Mouse (Mus musculus) gastrocnemius, adult 18-20 months (tissue): ENCODE results near the gene Tra2a. TPM values are rescaled to one million over a fixed set of nuclear protein-coding genes. Genes with fewer than 3 reads are reported as not detected.
"Not testable (repeated sequence)": the region's sequence is repeated elsewhere in the genome, so short reads cannot be mapped to it uniquely, and the experiment has no call there.

Source experiments
- DNase-seq: peaks from one replicate; pipeline ENCODE4 v3.0.0; 2021; ENCODE audit warnings: low spot score
- long read RNA-seq, 2 experiments: library from polyadenylated mRNA; stranded (forward); transcript quantifications; one replicate each; pipeline ENCODE4 v2.0.0; 2021
- total RNA-seq, 2 experiments: library from RNA; stranded (reverse); gene quantifications; 2 replicates each; pipeline ENCODE4 v1.2.3; 2021

The Tra2a gene
- 10 to 100 TPM; 14.7 to 20.2 TPM for total RNA-seq
- long read RNA-seq, experiment 1, result 0 reads
- long read RNA-seq, experiment 2, partial matches to known transcripts, result 1 of 1 reads
- long read RNA-seq, experiment 2, other reads (novel, unspliced or antisense), result 0 of 1 reads

DNA sequence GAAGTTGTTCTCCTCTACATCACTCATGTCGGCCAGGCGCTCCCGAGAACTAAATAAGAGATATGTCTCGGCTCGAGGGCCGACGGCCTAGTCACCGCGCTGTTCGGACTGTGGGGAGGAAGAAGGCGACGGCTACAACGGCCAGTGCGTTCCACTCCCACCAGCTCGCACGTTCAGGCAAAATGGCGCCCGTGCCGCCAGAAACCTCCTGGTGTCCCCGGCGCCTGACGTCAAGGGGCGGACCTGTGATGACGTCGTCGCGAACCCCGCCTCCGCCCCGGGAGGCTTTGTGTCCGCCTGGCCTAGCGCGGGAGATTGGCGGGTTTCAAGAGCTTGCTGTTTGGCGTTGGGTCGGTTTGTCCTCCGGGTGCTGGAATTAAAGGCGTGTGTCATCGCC is at the start of gene Tra2a:
TSS of gene Tra2a (minus strand) at position 187 of the 397 bp plus-strand sequence.
- DNase-seq, result peak; percentile 96

DNA sequence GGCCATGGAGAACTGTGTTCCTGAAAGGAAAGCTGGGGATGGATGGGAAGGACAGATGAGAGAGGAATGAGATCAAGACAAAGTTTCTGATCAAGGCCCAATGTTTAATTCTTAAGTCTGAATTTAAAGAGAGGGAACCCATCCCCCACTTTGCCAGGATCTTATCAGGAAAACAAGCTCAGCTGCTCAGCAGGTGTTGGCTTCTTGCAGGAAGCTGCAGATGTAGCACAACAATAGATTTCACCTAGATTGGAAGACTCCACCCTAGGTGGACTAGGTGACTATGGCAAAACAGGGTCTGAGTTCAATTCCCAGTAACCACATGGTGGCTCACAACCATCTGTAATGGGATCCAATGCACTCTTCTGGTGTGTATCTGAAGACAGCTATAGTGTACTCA is 34.5 kb upstream of the Tra2a start:
- no peak for DNase-seq

DNA sequence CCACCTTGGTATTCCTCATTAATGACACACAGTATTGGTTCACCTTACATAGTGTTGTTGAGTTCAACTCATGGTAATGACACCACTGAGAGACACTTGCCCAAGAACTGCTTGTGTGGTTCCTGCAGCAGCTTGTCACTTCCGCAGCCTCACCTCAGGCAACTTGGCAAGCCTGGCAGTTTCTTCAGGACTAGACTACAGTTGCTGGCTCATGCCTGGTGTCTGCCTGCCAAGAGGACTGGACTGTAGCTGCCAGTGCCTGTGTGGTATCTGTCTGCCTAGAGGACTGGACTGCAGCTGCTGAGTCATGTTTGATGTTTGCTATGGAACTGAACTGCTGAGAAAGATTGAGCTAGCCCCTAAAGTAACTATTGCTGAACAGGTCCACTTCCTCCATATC is 18.3 kb upstream of the Tra2a start:
- peak; percentile 76 for DNase-seq

DNA sequence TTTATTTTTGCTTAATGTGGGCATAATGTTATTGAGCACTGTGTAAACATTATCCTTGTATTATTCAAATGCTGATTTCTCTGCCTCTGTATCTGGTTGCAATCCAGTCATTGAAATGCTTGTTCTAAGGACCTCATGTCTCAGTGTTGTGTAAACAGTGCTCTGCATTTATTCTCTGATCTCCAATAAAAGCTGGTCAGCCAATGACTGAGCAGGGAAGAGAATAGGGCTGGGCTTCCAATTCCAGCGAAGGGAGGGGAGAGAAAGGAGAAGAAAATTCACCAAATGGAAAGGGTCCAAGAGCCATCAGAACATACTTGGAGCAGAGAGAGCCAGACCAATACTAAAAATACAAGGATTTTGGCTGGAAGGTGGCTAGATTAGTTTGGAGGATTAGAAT is 17.1 kb upstream of the Tra2a start:
- no peak for DNase-seq

DNA sequence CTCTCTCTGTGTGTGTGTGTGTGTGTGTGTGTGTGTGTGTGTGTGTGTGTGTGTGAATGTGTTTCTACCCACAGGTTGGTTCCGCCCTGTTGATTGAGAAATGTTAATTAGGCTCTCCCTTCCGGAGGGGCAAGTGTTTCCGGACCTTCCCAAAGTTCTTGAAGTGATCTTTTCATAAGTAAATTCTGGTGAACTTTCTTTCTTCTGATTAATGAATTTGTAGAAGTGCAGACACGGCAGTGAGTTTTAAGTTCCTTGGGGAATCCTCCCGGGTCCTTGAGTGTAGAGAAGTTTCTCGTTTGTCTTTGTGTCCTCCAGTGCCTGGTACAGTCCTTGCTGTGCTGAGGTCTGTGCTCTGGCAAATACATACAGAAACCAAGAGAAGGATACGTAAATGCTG is 11.5 kb upstream of the Tra2a start:
- no peak for DNase-seq

DNA sequence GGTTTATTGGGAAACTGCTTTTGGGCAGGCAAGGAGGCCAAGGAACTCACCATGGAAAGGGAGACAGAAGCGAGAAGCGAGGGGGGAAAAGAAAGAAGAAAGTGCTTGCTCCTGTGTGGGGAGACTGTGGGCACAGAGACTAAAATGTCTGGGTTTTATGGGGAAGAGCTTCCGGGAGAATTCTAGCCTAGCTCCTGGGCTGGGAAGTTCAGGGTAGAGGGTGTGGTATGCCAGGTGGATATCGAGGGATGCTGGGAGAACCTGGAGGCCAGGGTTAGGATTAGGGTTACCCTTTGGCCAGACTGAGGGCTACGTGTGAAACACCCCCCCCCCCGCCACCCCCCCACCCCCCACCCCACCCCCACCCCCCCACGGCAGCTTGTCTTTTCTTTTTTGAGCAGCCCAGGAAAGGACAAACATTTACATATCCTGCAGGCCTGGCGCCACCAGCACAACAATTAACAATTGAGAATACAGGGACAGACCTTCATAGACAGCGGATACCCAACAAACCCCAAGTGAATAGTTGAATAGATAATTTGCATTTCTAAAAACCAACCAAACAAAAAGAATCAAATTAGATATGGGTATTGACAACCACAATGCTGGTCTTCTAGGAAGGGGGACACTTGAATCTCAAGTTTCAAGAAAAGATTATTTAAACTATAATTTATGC is 10.7 kb upstream of the Tra2a start:
- no peak for DNase-seq

DNA sequence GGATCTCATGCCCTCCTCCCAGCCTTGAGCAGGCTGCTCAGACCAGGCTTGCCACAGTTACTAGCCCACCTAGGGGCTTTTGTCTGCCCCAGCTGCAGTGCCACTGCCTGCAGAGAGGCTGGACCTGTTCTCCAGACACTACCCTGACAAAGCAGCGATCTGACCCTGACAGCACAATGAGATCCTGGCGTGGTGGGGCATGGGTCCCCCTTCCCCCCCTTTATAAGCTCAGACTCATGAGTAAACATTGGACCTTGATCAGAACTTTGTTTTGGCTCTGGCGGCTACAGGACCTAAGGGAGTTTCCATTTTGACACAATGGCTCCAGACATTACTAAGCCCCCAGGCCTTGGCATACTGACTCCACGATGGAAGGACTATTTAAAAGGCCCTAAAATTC is 10.1 kb upstream of the Tra2a start:
- DNase-seq, result no peak

DNA sequence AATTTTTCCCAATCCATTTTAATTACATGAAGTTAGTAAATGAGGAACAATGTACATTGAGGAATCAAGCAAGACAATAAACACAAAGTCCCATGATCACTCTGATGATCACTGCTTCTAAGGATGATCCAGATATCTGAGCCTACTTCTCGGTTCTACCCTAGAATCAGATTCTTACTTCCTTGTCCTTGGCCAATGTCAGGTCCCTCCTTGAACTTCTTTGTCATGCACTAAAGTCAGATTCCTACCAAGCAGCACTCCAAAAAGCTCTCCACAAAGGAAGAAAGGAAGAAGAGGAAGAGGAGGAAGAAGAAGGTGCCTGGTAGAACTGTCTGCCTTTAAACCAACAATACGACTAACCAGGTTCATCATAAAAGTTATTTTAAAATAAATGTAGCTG is 9.0 kb upstream of the Tra2a start:
- DNase-seq, result no peak

DNA sequence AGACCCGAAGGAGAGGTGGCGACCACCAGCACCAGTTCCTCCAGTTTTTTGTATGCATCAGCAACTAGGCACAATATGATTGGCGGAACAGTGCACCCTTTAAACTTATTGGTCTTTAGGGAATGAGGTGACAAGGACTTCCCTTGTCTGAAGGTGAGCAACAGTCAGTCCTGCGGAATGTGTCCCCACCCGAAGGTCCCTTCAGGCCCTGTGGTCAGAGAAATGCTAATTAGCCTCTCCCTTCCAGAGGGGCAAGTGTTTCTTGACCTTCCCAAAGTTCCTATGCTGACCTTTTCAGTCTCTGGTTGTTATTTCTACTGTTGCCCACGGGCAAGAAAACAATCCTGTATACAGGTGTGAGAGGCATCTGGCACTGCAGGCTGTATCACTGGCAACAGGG is 8.0 kb upstream of the Tra2a start:
- no peak for DNase-seq

DNA sequence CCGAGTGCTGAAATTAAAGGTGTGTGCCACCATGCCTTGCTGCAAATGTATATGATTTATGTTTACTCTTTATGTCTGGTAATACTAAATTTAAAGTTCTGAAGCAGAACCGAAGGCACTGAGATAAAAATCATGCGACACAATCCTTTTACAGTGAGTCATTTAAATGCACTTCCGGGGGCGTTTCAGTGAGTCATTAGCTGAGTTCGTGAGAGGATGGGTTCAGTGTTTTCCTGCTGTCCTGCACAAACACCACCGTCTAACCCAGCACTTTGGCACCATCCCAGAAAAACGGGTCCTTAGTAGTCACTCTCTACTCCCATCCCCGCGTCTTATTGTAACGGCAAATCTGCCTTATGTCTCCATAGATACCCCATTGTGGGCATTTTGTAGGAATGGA is 6.1 kb upstream of the Tra2a start:
- no peak for DNase-seq

DNA sequence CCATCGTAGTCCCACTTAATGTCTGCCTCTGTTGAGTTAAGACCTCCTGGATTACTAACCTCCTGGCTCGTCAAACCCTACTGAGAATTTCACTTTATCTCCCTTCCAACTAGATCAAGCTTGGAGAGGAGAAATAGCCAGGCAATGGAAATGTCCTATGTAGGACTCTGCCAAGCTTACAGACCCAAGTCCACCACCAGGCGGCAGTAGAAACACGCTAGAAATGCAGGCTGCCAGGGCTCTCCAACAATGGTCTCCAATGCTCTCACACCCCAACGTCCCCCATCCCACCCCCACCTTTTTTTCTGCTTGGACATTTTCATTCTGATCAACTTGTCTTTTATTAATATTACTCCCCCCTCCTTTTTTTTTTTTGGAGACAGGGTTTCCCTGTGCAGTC is 5.4 kb upstream of the Tra2a start:
- peak; percentile 83 for DNase-seq

DNA sequence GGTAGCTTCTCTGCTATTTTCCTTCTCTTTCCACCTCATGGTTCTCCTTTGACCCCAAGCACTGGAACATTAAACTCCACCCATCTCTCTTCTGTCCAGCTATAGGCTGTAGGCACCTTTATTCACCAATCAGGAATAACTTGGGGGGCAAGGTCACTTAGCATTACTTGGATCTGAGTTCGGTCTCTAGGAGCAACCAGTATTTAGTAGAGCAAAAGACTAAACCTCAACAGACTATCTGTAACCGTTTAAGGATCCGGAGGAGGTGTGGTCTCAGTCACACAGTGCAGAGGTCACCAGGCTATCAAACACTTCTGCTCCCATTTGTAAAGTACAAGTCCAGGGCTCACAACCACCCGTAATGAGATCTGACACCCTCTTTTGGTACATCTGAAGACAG is 3.9 kb upstream of the Tra2a start:
- no peak for DNase-seq

DNA sequence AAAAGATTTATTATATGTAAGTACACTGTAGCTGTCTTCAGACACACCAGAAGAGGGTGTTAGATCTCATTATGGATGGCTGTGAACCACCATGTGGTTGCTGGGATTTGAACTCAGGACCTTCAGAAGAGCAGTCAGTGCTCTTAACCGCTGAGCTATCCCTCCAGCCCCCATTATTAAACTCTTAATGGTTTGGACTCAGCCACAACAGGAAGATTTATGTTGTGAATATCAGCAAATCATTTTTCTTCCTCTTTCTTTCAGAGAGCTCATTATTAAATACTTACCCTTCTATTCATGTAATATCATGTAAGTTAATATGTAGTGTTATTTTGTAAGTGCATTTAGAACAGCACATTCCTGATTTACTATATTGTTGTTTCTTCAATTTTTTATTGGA is 1.4 kb upstream of the Tra2a start:
- not testable (repeated sequence) for DNase-seq

DNA sequence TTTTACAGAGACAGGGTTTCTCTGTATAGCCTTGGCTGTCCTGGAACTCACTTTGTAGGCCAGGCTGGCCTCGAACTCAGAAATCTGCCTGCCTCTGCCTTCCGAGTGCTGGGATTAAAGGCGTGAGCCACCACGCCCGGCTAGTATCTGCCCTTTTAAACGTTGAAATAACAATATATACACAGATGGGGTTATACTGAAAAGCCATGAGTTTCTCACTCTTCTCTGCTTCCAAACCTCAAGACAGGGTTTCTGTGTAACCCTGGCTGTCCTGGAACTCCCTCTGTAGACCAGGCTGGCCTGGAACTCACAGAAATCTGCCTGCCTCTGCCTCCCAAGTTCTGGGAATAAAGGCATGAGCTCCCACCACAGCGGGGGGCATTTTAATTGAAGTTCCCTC is 613 bp upstream of the Tra2a start:
- not testable (repeated sequence) for DNase-seq

DNA sequence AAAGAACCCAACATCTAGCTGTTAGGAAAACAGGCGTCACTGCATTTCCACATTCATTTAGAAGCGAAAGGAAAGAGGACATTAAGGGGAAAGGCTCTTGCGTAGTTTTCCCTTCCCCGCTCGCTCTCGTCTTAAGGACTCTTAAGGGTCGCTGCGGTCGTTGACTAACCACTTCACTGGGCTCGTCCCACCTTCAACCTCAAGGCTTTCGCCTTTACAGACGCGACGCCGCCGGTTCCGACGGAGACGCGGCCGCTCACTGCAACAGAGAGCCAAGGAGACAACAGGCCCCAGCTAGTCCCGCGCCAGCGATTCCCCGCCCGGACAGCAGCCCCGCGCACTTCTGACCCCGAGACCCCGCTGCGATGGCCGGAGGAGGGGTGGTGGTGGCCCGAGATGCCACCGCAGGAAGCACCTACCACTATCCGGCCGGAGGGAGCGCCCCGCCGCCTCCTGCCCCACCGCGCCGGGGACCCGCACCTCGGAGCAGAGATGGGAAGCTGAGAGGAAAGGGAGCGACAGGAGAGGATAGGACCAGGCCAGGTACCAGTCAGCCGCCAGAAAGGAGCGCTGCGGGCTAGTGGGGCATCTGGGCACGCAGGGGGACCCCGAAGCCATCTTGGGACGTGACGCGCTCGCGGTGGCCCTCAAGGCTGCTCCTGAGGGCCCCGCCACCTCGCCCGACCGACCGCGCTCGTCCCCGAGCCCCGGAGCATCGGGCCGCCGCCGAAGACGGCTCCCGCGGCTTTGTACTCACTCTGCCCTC is 569 bp downstream of the Tra2a start:
- peak; percentile 26 for DNase-seq

DNA sequence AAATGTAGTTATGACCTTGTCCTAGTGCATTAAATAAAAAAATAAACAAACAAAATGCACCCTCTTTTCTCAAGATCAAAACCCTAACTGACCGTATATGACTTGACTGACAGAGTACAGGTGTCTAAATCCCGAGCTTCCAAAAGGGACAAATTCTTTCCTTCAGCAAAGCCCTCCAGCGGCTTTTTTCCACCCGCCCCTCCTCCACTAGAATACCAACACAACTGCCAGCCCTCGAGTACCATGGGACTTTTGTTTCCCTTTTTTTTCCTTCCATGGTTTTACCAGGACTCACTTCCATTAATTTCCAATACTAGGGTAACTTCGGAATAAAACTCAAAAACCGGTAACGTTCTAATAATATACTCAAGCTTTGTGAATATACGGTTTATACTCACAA is 1.4 kb downstream of the Tra2a start:
- DNase-seq, result peak; percentile 15

DNA sequence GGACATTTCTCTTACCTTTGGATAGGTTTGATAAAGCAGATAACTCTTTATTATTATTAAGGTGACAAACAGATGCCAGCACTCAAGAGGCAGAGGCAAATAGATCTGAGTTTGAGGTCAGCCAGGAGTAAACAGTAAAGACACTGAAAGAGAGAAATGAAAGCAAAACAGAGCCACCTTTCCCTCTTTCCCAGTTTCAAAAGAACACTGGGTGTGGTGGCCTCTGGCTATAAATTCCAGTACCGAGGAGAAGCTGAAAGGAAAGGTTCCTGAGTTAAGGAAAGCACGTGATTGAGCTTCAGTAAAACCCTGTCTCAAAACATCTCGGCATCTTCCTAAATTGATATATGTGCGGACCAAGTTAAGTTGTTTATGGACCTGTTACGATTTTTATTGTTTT is 4.1 kb downstream of the Tra2a start:
- no peak for DNase-seq

DNA sequence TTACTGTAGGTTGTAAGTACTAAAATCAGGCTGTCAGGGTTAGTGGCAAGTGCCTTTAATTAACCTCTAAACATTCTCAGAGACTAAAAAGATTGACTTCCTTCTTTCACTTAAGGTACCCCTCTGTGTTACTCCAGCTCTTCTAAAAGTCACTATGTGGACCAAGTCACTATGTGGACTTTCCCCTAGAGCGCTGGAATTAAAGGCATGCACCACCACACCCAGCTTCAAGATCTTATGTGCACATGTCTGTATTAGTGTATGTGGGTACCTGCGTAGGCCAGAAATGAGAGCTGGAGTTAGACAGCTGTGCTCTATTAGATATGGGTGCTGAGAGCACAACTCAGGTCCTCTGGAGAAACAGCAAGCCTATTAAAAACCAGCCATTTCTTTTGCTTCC is 6.0 kb downstream of the Tra2a start:
- no peak for DNase-seq

DNA sequence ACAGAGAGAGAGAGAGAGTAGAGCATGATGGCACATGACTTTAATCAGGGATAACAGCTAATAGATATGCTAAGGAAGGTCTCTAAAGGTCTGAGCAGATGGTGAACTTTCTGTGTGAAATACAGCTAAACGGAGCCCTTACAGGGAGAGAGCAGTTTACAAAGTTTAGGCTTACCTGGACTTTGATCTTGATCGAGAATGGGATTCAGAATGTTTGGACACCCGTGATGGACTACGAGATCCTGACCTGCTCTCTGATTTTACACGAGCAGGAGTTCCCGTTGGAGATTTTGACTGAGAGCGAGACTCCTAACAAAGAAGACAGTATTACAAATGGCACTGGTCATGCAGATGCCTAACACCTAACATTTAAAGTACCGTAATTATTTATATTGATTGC is 11.6 kb downstream of the Tra2a start:
- no peak for DNase-seq

DNA sequence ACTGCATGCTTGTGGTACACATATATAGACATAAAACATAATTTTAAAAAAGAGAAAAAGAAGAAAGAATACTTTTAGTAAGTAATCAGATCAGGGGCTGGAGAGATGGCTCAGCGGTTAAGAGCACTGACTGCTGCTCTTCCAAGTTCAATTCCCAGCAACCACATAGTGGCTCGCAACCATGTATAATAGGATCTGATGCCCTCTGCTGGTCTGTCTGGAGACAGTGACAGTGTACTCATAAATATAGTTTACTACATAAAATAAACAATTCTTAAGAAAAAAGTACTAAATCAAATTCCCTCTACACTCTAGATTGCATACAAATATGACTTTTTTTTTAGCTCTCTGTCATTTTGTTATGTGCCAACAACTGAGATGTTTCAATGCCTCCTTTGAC is 12.6 kb downstream of the Tra2a start:
- DNase-seq, result no peak

DNA sequence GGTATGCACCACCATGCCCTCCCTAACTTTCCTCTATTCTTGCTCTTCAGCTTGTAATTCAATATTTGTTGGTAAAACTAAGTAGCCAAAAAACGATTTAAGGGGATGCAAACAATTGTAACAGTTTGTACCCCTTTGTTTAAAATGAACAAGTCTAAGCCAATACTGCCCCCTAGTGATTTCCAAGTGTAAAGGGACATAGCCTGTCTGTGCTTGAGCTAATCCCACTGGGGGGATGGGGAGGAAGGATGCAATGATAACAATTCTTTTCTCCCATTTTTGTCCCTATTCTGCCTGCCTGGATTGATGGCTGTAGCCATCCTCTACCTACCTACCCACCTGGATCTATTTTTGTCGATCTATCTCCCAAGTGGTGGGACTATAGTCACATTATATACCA is 16.6 kb downstream of the Tra2a start:
- peak; percentile 14 for DNase-seq

DNA sequence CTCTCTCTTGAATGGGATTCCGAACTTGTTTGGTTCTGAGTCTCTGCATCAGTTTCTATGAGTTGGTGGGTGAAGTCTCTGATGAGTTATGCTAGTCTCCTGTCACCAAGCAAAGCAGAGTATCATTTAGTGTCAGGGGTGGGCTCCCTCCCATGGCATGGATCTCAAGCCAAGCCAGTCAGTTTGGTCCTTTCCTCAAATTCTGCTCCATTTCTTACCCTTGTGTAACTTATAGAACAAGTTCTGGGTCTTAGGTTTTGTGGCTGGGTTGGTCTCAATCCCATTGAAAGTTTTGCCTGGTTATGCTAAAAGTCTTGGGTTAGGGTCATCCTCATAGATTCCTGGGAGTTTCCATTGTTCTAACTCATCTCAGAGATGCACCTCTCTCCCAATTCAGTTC is 21.5 kb downstream of the Tra2a start:
- DNase-seq, result no peak

DNA sequence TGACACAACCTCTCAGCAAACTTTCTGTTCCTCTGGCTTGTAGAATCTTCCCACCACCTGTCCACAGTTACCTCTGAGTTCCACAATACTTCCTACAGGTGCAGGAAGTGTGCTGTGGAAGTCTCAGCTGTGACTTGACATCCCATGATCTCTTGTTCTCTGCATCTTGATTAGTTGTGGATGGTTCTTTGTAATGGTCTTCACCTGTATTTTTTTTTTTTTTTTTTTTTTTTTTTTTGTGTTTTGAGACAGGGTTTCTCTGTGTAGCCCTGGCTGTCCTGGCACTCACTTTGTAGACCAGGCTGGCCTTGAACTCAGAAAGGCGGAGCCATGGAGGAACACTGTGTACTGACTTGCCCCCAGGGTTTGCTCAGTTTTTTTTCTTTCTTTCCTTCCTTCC is 22.3 kb downstream of the Tra2a start:
- no peak for DNase-seq
